Mouse (Mus musculus): ENCODE data around the gene Igbp1.

Gene Igbp1

DNA sequence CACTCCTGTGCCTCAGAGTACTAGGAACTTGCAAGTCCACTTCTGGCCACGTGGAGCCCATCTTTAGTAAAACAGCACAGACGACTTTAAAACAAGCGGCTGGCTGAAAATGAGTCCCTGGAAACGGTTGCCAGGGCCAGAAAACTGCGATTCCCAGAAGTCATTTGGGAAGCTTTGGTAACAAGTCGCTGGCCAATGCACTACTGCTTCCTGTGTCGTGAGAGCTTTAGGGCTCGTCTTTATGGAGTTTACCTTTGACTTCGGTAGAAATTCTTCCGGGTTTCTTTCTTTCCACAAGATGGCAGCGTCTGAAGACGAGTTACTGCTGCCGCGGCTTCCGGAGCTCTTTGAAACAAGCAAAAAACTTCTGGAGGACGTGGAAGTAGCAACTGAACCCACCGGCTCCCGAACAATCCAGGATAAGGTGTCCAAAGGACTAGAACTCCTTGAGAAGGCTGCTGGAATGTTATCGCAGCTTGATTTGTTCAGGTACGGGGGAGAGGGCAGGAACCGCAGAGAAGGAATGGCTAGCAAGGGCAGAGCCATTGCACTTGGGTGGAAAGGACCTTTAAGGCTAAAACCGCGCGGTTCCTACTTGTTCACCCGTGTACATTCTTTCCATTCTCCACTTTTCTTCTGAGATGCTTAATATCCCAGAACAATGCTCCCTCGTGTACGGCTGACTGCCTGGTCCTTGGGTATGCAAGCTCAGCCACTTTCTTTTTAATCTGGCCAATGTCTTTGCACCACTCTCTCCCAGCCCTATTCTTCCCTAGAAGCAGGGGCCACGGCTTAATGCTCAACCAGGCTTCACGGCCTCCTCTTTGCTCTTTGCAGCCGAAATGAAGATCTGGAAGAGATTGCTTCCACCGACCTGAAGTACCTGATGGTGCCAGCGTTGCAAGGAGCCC lies at the start of gene Igbp1:
TSS of gene Igbp1 (plus strand) at position 224 of the 911 bp plus-strand sequence.
- DNase-seq: peak; percentile 64

DNA sequence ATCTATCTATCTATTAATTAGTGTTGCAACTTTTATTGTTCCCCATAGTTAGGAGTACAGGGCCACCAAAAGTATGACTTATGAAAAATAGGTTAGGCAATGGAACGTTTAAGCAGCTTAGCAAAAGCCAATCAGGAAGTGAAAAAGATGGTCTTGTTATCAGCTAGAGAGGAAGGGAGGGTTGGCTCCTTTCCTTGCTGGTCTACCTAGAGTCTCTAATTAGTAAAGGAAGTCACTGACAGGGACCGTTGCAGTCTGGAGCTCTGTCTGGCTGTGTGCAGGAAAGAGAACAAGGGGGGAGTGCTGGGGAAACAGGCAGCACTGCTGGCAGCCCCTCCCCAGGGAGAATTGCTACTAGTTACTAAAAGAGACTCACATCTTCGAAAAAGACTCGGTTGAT lies 26.0 kb upstream of the Igbp1 start:
- DNase-seq: no peak

DNA sequence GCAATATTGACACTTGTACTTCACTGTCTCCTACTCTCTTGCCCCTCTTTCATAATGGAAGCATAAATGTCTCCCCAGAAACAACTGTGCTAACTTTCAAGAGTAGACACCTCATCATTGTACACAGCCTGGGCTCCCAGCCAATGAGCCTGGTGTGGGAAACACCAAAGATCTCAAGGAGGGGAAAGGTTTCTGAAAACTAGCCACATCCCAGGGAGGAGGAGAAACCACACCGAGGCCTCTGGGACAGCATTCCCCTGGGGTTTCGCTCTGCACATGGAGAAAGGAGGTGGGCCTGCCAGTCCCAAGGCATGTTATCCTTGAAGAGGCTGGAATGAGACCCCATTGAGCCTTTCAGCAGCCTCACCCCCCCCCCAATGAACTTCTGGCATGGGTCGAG lies 24.0 kb upstream of the Igbp1 start:
- DNase-seq: no peak

DNA sequence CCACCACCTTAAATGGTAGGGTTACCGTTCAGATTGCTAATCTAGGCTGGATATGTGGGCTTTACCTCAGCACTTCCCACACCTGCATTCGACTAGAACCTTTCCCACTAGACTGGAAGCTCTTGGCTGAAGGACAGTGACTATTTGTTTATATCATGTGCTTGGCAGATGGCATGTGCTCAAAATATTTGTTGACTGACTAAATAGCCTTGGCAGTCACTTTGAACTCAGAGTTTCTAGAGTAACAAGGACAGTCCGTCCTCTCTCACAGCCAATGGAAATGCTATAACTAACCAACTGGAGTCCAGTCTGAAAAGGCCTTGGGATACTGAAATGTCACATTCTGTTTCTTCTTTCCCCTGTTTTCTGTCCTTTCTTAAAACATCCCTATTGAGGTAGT lies 22.6 kb upstream of the Igbp1 start:
- DNase-seq: no peak

DNA sequence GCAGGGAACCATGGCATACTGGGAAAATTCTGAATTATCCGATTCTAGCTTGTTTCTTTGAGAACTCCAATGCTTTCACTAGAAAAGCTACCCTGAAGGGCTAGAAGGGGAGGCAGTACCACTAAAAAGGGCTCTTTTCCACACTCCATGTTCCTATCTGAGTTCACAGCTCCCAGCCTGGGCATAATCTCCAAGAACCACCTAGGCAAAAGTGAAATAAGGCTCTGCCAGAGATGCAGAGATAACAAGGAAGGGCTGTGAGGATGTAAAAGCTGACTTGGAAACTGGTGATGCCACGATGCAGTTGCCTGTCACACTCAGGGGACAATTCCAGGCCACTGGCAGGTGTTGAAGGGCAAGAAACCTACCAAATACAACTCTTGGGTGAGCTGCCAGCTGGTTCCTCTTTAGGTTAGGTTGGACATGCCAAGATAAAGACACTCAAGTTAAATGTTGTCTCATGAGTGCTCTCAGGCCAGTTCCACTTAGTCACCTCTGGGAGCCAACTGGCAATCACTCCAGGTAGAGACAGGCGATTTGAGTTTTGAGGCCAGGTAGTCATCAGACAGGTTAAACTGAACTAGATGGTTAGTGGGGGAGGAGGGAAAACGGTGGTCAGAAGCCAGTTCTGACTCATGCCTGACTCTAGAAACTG lies 18.4 kb upstream of the Igbp1 start:
- no peak for DNase-seq

DNA sequence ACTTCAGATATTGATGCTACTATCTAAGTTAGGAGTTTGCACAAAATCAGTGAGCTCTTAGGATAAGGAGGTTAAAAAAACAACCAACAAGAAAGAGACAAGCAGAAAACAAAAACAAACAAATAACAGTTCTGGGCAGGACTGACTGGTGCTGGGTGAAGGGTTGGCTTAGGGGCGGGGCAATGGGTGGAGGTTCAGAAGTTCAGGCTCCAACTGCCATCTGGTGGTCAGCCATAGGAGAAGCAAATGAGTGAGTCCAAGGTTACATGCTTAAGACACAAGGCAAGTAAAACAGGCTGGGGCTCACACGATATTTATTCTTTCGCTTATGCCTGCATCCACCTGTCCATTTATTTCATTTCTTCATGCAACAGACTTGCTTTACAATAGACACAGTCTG lies 13.8 kb upstream of the Igbp1 start:
- DNase-seq: peak; percentile 39

DNA sequence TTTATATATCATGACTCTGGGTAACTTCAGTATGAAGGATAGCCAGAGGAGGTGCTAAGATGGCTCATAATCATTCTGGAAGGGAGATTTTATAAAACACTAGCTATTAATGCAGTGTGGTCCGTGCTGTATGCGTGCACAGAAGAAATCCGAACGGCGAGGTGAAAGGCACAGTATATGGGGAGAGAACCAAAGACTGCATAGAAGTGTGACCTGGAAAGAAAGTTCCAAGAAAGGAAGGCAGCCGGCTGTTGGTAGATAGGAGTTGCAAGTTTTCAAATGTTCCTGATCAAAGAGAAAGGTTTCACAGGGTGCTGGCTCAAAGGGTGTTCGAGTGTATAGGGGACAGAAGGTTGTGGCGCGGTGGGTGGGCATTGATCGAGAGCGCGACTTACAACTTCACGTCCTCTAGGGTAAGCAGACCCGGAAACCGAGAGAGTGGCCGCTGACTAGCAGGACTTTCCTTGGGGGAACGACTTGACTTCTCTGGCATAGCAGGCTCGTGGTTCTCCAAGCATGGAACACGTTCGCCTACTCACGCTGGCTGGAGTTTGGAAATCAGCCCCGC lies 507 bp upstream of the Igbp1 start:
- DNase-seq: no peak

DNA sequence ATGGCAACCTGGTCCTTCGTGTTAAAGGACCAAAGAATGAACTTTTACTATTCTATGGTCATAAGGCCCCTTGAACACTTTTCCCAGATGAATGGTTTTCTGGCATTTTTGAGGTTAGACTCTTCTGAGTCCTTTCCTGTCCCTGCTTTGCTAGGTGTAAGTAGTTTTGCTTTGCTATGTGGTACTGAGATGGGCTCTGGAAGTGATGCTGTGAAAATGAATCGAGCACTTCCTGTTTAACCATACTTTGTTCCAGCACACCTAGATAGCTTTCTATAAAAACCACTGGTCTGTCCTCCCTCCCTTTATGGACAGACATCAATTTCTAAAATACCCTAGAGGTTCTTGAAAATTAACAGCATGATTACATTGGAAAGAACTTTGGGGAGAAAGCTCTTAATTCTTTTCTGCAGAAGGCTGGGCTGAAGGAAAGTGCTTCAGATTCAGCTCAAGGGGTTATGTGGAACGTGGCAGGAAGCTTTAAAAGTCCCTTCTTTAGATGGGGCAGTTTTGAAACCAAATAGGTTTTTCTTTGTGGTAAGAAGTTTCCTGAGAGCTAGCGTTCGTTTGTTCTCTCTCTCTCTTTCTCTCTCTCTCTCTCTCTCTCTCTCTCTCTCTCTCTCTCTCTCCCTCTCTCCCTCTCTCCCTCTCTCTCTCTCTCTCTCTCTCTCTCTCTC lies 10.2 kb downstream of the Igbp1 start:
- no peak for DNase-seq

DNA sequence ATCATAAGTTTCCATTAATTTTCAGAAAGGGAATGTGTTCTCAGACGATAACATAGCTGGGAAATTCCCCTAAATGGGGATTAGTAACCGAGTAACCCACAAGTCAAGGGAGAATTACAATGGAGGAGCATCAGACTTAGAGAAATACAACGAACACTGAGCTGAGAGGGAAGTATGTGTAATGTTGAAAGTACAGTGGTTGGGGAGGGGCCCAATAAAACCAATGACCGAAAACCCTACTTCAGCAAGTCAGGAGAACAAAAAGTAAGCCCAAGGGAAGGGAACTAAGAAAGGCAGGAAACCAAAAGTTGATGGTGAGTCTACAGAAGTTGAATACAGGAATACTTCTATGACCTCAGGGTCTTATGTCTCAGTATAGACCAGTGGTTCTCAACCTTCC lies 14.1 kb downstream of the Igbp1 start:
- no peak for DNase-seq

DNA sequence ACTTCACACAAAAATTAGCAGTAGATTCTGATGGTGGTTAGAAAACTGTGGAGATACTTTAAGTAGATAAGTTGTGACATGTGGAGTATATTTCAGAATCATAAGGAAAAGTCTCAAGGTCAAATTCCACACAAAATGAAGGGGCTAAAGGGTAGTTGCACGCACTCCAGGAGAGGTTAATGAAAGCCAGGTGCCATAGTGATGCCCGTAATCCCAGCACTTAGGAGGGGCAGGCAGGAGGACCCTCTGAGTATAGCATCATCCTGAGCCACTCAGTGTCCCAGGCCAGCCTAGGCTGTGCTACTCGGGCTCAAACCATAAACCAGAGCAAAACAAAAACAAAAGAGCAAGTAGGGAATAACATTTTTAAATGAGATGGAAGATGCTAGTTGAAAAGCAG lies 15.8 kb downstream of the Igbp1 start:
- DNase-seq: no peak

DNA sequence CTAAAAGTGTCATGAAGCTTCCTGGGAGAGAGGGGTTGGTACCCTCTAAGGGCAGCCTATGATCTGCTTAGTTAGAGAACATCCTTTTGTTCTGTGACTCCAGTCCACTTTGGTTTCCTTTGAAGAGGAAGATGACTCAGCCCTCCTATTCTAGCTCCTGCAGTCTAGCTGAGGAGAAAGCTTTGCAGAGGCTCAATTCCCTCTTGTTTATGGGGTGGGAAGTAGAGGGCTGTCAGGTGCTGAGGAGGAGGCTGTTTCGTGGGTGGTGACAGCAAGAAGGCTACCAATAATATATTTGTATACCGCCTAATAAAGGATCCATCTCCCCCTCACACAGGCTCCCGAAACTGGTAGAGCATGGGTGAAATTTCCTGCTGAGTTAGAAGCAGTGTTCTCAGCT lies 22.6 kb downstream of the Igbp1 start:
- DNase-seq: no peak

DNA sequence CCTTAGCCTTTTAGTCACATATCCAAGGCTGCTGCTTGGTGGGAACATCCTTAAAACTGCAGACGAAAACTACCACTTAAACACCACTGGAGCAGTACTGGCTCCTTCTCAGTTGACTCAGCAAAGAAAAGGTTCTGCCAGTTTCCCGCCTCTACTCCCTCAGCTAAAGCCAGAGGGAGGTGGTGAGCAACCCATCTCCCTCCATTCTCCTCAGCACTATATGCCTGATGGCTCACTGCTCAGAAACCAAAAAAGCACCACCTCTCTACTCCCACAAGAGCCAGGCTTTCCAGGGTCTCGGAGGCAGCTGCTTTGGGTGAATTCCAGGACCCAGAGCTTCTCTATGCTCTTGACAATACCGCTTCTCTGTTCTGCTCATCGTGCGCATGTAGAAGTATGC lies 23.5 kb downstream of the Igbp1 start:
- DNase-seq: no peak

DNA sequence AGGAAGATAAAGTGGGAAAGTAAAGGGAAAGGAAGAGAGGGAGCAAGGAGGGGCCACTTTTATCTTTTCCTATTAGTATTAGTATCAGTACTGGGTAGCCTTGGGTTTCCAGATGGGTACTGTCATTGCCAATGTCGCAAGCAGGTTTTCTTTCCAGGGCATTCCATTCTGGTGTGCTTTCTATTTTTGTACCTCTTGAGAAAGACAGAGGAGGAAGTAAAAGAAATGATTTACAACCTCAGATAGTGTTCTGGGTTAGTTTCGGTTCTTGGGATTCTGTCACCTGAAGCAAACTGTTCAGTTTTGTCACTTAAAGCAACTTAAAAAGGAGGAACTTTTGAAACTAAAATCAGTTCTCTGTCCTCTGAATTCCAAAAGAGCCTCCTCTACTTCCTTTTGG lies 24.4 kb downstream of the Igbp1 start:
- no peak for DNase-seq

DNA sequence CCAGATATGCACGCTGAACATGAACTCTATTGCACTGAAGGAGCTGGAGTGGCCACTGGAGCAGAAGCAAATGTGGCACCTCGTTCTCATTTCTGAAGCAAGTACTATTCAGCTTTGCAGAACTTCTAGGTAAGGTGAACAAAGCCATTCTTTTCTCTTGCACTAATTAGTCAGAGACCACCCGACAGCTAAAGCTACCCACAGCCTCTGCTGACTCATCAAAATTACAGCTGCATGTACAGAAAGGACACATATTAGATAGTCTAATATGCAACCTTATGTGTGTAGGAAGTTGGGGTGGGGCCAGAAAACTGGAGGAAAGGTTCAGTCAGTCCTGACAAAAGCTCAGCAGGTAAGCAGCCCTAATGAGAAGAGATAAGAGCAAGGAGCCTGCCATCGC lies 30.4 kb downstream of the Igbp1 start, which contains the start of gene Dgat2l6:
TSS of gene Dgat2l6 (plus strand) at position 368 of the 400 bp plus-strand sequence.
- DNase-seq: no peak

DNA sequence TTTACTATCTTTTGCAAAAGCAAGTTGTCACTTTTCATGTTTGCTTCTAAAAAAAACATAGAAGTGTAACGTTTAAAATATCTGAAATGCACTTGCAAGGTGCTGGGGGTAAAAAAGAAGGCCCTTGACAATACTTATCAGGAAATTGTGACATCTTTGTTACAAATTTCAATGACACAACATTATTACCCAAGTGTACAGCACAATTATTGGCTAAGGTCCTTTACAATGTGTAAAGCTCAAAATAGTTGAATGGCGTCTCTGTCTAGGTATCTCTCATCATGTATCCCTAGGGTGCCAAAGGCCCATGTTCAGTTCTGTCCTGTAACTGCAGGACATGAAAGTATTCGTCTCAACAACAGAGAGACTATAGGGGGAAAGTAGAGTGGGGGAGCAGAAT lies 61.9 kb downstream of the Igbp1 start:
- DNase-seq: no peak

DNA sequence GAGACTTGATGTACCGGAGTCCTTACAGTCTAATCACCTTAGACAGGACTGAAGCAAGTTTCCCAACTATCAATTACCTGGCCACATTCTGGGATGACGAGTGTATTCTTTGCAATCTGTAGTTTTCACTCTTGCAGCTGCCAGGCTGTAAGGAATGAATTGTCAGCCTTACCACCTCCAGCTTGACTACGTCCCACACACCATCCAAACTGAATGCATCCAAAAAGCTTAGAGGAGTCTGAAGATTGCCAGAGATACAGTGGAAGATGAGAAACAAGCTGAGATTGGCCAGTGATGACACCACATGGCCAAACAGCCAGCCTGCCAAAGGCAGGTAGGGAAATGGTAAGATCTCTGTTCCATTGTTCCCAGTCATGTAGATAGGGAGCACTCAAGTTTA lies 71.6 kb downstream of the Igbp1 start:
- no peak for DNase-seq
